Mouse (Mus musculus): ENCODE measurements around the gene Chn2. TPM values are rescaled to one million over a fixed set of nuclear protein-coding genes. Genes with fewer than 3 reads are reported as not detected.

The Chn2 gene
- polyA plus RNA-seq, 1 experiment from 2014 or later = 13.3 TPM

- no peaks in the 10 kb centered on the region for H3K27me3 ChIP-seq
- H3K4me2 ChIP-seq (replicated peaks) = no peak overlapping the region
- no peaks in the 10 kb centered on the region for H3K9me3 ChIP-seq
- WGBS = 70% methylated on average over 4 of the region's 4 CpGs
- H3K9ac ChIP-seq = no peak overlapping the region
- no peaks in the 10 kb centered on the region for H3K36me3 ChIP-seq
- H3K4me3 ChIP-seq = no peak overlapping the region
- H3K4me1 ChIP-seq = no peaks in the 10 kb centered on the region; the same call in 1 of the 2 replicates
- ATAC-seq (ENCODE audit: insufficient number of reproducible peaks, insufficient read depth, low FRiP score, low TSS enrichment) = no peak
- no peak overlapping the region for H3K27ac ChIP-seq
These were observed 171.6 kb downstream of the Chn2 start for GRCm38 (mm10) chr6:54210971-54211370.

GRCm38 (mm10) chr6:54211939-54212338, 172.6 kb downstream of the Chn2 start:
- H3K4me2 ChIP-seq (replicated peaks) = no peak overlapping the region
- WGBS = 72% methylated on average over 7 of the region's 7 CpGs
- H3K27me3 ChIP-seq = no peaks in the 10 kb centered on the region
- H3K4me1 ChIP-seq = no peaks in the 10 kb centered on the region
- H3K4me3 ChIP-seq = no peak overlapping the region
- no peaks in the 10 kb centered on the region for H3K36me3 ChIP-seq
- no peak overlapping the region for H3K9ac ChIP-seq
- no peaks in the 10 kb centered on the region for H3K9me3 ChIP-seq
- no peak for ATAC-seq (ENCODE audit: insufficient number of reproducible peaks, insufficient read depth, low FRiP score, low TSS enrichment)
- no peak overlapping the region for H3K27ac ChIP-seq

- Histone ChIP-seq H3K4me3 (no peak overlapping the region), H3K4me2 (replicated peaks) (no peak overlapping the region), H3K27me3 (no peaks in the 10 kb centered on the region), H3K36me3 (no peaks in the 10 kb centered on the region), H3K4me1 (no peaks in the 10 kb centered on the region), H3K9ac (no peak overlapping the region), H3K27ac (no peak overlapping the region), H3K9me3 (no peaks in the 10 kb centered on the region)
- 82% methylated on average over 7 of the region's 7 CpGs for WGBS
- ATAC-seq (ENCODE audit: insufficient number of reproducible peaks, insufficient read depth, low FRiP score, low TSS enrichment) = no peak
These were observed 174.4 kb downstream of the Chn2 start for GRCm38 (mm10) chr6:54213743-54214142.

GRCm38 (mm10) chr6:54215636-54216035, 176.3 kb downstream of the Chn2 start:
- no peak overlapping the region for H3K9ac ChIP-seq
- no peak for ATAC-seq (ENCODE audit: insufficient number of reproducible peaks, insufficient read depth, low FRiP score, low TSS enrichment)
- H3K4me1 ChIP-seq = no peaks in the 10 kb centered on the region
- 89% methylated on average over 8 of the region's 8 CpGs for WGBS
- 0 out of 2 replicates have a peak, but pooled peaks cover 4% of the 10 kb centered on the region for H3K27me3 ChIP-seq
- H3K27ac ChIP-seq = no peak overlapping the region
- no peaks in the 10 kb centered on the region for H3K9me3 ChIP-seq
- no peak overlapping the region for H3K4me2 ChIP-seq (replicated peaks)
- H3K36me3 ChIP-seq = no peaks in the 10 kb centered on the region
- H3K4me3 ChIP-seq = no peak overlapping the region

GRCm38 (mm10) chr6:54216512-54216911, 177.2 kb downstream of the Chn2 start:
- no peak overlapping the region for H3K4me3 ChIP-seq
- H3K9me3 ChIP-seq = no peaks in the 10 kb centered on the region
- no peak overlapping the region for H3K9ac ChIP-seq
- no peaks in the 10 kb centered on the region for H3K36me3 ChIP-seq
- H3K4me2 ChIP-seq (replicated peaks) = no peak overlapping the region
- no peak for ATAC-seq (ENCODE audit: insufficient number of reproducible peaks, insufficient read depth, low FRiP score, low TSS enrichment)
- H3K27me3 ChIP-seq = 0 out of 2 replicates have a peak, but pooled peaks cover 4% of the 10 kb centered on the region
- no peaks in the 10 kb centered on the region for H3K4me1 ChIP-seq
- 83% methylated on average over 5 of the region's 5 CpGs for WGBS
- no peak overlapping the region for H3K27ac ChIP-seq

- Histone ChIP-seq H3K4me3 (no peak overlapping the region), H3K27ac (no peak overlapping the region), H3K4me1 (peaks cover 10% of the 10 kb centered on the region), H3K9ac (no peak overlapping the region), H3K36me3 (no peaks in the 10 kb centered on the region), H3K4me2 (replicated peaks) (no peak overlapping the region), H3K9me3 (no peaks in the 10 kb centered on the region), H3K27me3 (0 out of 2 replicates have a peak, but pooled peaks cover 6% of the 10 kb centered on the region)
- 85% methylated on average over 14 of the region's 14 CpGs for WGBS
- ATAC-seq (ENCODE audit: insufficient number of reproducible peaks, insufficient read depth, low FRiP score, low TSS enrichment) = no peak
These were observed 180.8 kb downstream of the Chn2 start for GRCm38 (mm10) chr6:54220124-54220523.

GRCm38 (mm10) chr6:54223529-54223928, 184.2 kb downstream of the Chn2 start:
- no peak overlapping the region for H3K4me2 ChIP-seq (replicated peaks)
- peaks cover 17% of the 10 kb centered on the region for H3K4me1 ChIP-seq
- H3K36me3 ChIP-seq = no peaks in the 10 kb centered on the region
- WGBS = 84% methylated on average over 4 of the region's 4 CpGs
- H3K9me3 ChIP-seq = no peaks in the 10 kb centered on the region
- 0 out of 2 replicates have a peak, but pooled peaks cover 11% of the 10 kb centered on the region for H3K27me3 ChIP-seq
- H3K9ac ChIP-seq = no peak overlapping the region
- ATAC-seq (ENCODE audit: insufficient number of reproducible peaks, insufficient read depth, low FRiP score, low TSS enrichment) = no peak
- H3K27ac ChIP-seq = no peak overlapping the region
- H3K4me3 ChIP-seq = no peak overlapping the region

- H3K27ac ChIP-seq = no peak overlapping the region
- H3K36me3 ChIP-seq = no peaks in the 10 kb centered on the region
- H3K9ac ChIP-seq = no peak overlapping the region
- H3K27me3 ChIP-seq = 0 out of 2 replicates have a peak, but pooled peaks cover 11% of the 10 kb centered on the region
- no peaks in the 10 kb centered on the region for H3K9me3 ChIP-seq
- 52% methylated on average over 11 of the region's 11 CpGs for WGBS
- H3K4me2 ChIP-seq (replicated peaks) = no peak overlapping the region
- peaks cover 19% of the 10 kb centered on the region for H3K4me1 ChIP-seq
- no peak for ATAC-seq (ENCODE audit: insufficient number of reproducible peaks, insufficient read depth, low FRiP score, low TSS enrichment)
- no peak overlapping the region for H3K4me3 ChIP-seq
These were observed 185.0 kb downstream of the Chn2 start for GRCm38 (mm10) chr6:54224325-54224724.

GRCm38 (mm10) chr6:54225327-54225726, 186.0 kb downstream of the Chn2 start:
- no peak for ATAC-seq (ENCODE audit: insufficient number of reproducible peaks, insufficient read depth, low FRiP score, low TSS enrichment)
- no peak overlapping the region for H3K4me3 ChIP-seq
- H3K36me3 ChIP-seq = no peaks in the 10 kb centered on the region
- H3K27me3 ChIP-seq = 0 out of 2 replicates have a peak, but pooled peaks cover 7% of the 10 kb centered on the region
- H3K9ac ChIP-seq = no peak overlapping the region
- H3K9me3 ChIP-seq = no peaks in the 10 kb centered on the region
- H3K27ac ChIP-seq = no peak overlapping the region
- no peak overlapping the region for H3K4me2 ChIP-seq (replicated peaks)
- WGBS = 46% methylated on average over 4 of the region's 4 CpGs
- H3K4me1 ChIP-seq = peaks cover 19% of the 10 kb centered on the region

- Histone ChIP-seq H3K27ac (no peak overlapping the region), H3K4me3 (no peak overlapping the region), H3K9ac (no peak overlapping the region), H3K9me3 (no peaks in the 10 kb centered on the region), H3K36me3 (no peaks in the 10 kb centered on the region), H3K4me1 (peaks cover 19% of the 10 kb centered on the region), H3K4me2 (replicated peaks) (no peak overlapping the region), H3K27me3 (0 out of 2 replicates have a peak, but pooled peaks cover 7% of the 10 kb centered on the region)
- 89% methylated on average over 3 of the region's 3 CpGs for WGBS
- no peak for ATAC-seq (ENCODE audit: insufficient number of reproducible peaks, insufficient read depth, low FRiP score, low TSS enrichment)
These were observed 187.7 kb downstream of the Chn2 start for GRCm38 (mm10) chr6:54227061-54227460.

- 47% methylated on average over 9 of the region's 9 CpGs for WGBS
- ATAC-seq (ENCODE audit: insufficient number of reproducible peaks, insufficient read depth, low FRiP score, low TSS enrichment) = no peak
- H3K4me2 ChIP-seq (replicated peaks) = no peak overlapping the region
- no peaks in the 10 kb centered on the region for H3K36me3 ChIP-seq
- H3K4me1 ChIP-seq = peaks cover 19% of the 10 kb centered on the region
- H3K27ac ChIP-seq = 0 out of 2 replicates have a peak overlapping the region, but pooled peaks have one; percentile 4
- H3K9ac ChIP-seq = no peak overlapping the region
- no peak overlapping the region for H3K4me3 ChIP-seq
- 0 out of 2 replicates have a peak, but pooled peaks cover 7% of the 10 kb centered on the region for H3K27me3 ChIP-seq
- no peaks in the 10 kb centered on the region for H3K9me3 ChIP-seq
These were observed 189.1 kb downstream of the Chn2 start for GRCm38 (mm10) chr6:54228421-54228820.

- Histone ChIP-seq H3K4me3 (no peak overlapping the region), H3K4me1 (peaks cover 19% of the 10 kb centered on the region), H3K9ac (no peak overlapping the region), H3K4me2 (replicated peaks) (no peak overlapping the region), H3K27me3 (0 out of 2 replicates have a peak, but pooled peaks cover 5% of the 10 kb centered on the region), H3K36me3 (no peaks in the 10 kb centered on the region), H3K27ac (no peak overlapping the region), H3K9me3 (no peaks in the 10 kb centered on the region)
- peak; percentile 19; the same call in 1 of the 2 replicates for ATAC-seq (ENCODE audit: insufficient number of reproducible peaks, insufficient read depth, low FRiP score, low TSS enrichment)
- WGBS = 4% methylated on average over 2 of the region's 2 CpGs
These were observed 189.5 kb downstream of the Chn2 start for GRCm38 (mm10) chr6:54228874-54229273.

Data from embryonic facial prominence, embryonic 12.5 days (tissue).